Mouse (Mus musculus) embryonic facial prominence, embryonic 14.5 days (tissue): ENCODE data around the gene Ppcdc. TPM values are rescaled to one million over a fixed set of nuclear protein-coding genes. Genes with fewer than 3 reads are reported as not detected.

Experiments
- ATAC-seq: fragments of 200-750 bp; cut with Nextera tagmentation; 2 replicates; pipeline ENCODE4 v1.8.0; 2017; ENCODE audit warnings: low read depth, moderate number of reproducible peaks, moderate TSS enrichment
- DNase-seq: peaks from one replicate; pipeline ENCODE4 v3.0.0-alpha.2; 2015; ENCODE audit warnings: low spot score
- H3K27ac ChIP-seq: fragments of 300-500 bp; sonication (generic); replicated peaks from 2 replicates; pipeline ENCODE4 v1.5.1; 2014; ENCODE audit warnings: low read depth, mild to moderate bottlenecking, low read length, moderate library complexity
- H3K27me3 ChIP-seq: fragments of 300-500 bp; sonication (generic); replicated peaks from 2 replicates; pipeline ENCODE4 v1.6.1; 2014; ENCODE audit warnings: low read length; ENCODE audit not compliant: control insufficient read depth, insufficient read depth
- H3K36me3 ChIP-seq: fragments of 300-500 bp; sonication (generic); 2 replicates; pipeline ENCODE4 v1.6.1; 2014; ENCODE audit warnings: low read length, mixed read lengths; ENCODE audit not compliant: control insufficient read depth, insufficient read depth
- H3K4me1 ChIP-seq: fragments of 300-500 bp; sonication (generic); 2 replicates; pipeline ENCODE4 v1.6.1; 2014; ENCODE audit warnings: antibody characterized with exemption, low read length; ENCODE audit not compliant: control insufficient read depth, insufficient read depth
- H3K4me2 ChIP-seq: fragments of 300-500 bp; sonication (generic); 2 replicates; pipeline ENCODE4 v1.6.1; 2014; ENCODE audit warnings: low read depth, mild to moderate bottlenecking, low read length, moderate library complexity, mixed read lengths
- H3K4me3 ChIP-seq: fragments of 300-500 bp; sonication (generic); 2 replicates; pipeline ENCODE4 v1.5.1; 2014; ENCODE audit warnings: low read depth, mild to moderate bottlenecking, low read length
- H3K9ac ChIP-seq: fragments of 300-500 bp; sonication (generic); 2 replicates; pipeline ENCODE4 v1.6.1; 2014; ENCODE audit warnings: low read depth, mild to moderate bottlenecking, low read length, moderate library complexity, mixed read lengths
- H3K9me3 ChIP-seq: fragments of 300-500 bp; sonication (generic); 2 replicates; pipeline ENCODE4 v1.6.1; 2016; ENCODE audit warnings: low read length; ENCODE audit not compliant: control insufficient read depth
- WGBS: fragments of 180-500 bp; shearing (Covaris S2); extraction: QIAGEN DNeasy Blood & Tissue Kit; methylation state at CpG from one replicate; pipeline ENCODE4 v1.1.7; 2014; 5-methylcytosine and 5-hydroxymethylcytosine counted together
- polyA plus RNA-seq: library from polyadenylated mRNA; unstranded; fragments of >200 nt; fragmentation: Nextera tagmentation; extraction: Ambion mirVana; gene quantifications from 2 replicates; pipeline ENCODE4 v1.2.1, GENCODE M21; 2014

Gene Ppcdc
- polyA plus RNA-seq, 1 experiment from 2014 or later, result 20.2 TPM

DNA sequence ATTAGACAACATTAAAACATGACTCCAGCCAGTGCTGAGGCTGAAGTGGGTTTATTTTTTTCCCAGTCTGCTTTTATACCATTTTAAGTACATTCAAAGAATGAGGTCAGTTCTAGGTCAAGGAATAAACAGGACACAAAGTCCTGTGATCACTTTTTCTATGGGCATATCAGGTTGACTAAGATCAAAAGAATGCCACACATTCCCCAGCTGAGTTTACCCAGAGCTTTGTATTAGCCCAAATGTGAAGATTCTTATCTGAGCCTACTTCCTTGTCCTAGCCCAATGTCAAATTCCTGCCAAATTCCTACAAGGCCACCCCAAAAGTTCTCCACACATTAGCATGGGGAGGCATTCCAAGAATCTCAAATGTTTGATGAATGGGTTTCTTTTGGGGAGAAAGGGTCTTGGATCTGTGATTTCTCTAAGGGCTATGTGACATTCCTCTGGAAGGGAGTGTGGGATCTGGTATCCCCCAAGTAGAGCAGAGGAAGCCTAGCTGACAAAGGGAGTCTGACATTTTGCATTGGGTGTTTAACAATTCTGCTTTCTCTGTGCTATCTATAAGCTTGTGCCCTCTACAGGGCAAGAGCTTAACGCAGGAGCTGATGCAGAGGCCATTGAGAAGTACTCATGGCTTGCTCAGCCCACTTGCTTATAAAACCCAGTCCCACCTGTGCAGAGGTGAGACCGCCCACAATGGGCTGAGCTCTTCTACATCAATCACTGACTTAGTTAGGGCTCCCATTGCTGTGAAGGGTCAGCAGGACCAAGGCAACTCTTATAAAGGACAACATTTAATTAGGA, 85.3 kb downstream of the Ppcdc start:
- H3K4me3 ChIP-seq, result no peak overlapping the region
- no peak overlapping the region for H3K9ac ChIP-seq
- H3K27ac ChIP-seq, result no peak overlapping the region
- ATAC-seq, result no peak
- no peaks in the 10 kb centered on the region for H3K27me3 ChIP-seq
- DNase-seq, result no peak
- H3K4me1 ChIP-seq, result no peaks in the 10 kb centered on the region
- WGBS, result 63% methylated on average over 2 of the region's 2 CpGs
- H3K4me2 ChIP-seq, result no peak overlapping the region
- no peaks in the 10 kb centered on the region for H3K36me3 ChIP-seq
- H3K9me3 ChIP-seq, result no peaks in the 10 kb centered on the region

- no peak overlapping the region for H3K4me2 ChIP-seq
- DNase-seq, result no peak
Measured at GRCm38 (mm10) chr9:57351277-57351676, 88.6 kb downstream of the Ppcdc start.

DNA sequence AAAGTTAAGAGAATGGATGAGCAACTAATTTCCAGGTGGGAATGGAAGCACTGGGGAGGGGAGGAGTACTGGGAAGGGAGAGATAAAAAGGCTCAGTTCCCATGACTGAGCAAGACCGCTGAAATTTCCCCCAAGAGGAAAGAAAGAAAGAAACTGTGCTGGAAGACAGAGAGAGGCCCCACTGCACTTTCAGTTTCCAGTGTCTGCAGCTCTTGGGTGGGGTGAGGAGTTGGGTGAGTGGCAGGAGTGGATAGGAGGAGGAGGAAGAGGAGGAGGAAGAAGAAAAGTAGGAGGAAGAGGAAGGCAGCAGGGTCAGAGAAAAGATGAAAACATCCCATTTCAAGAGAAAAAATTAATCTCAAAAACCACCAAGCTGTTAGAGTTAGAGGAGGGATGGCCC, 94.0 kb downstream of the Ppcdc start:
- Histone ChIP-seq H3K36me3 (no peaks in the 10 kb centered on the region), H3K4me1 (no peaks in the 10 kb centered on the region), H3K9ac (no peak overlapping the region), H3K9me3 (no peaks in the 10 kb centered on the region), H3K27ac (no peak overlapping the region), H3K4me3 (no peak overlapping the region), H3K27me3 (no peaks in the 10 kb centered on the region), H3K4me2 (no peak overlapping the region)
- no peak for DNase-seq
- WGBS, result 68% methylated on average over 1 of the region's 1 CpGs
- no peak for ATAC-seq

More at GRCm38 (mm10) chr9:57351277-57351676, 88.6 kb downstream of the Ppcdc start:
- ATAC-seq, result no peak
- Histone ChIP-seq H3K4me3 (no peak overlapping the region), H3K27ac (no peak overlapping the region), H3K36me3 (no peaks in the 10 kb centered on the region), H3K9me3 (no peaks in the 10 kb centered on the region), H3K4me1 (no peaks in the 10 kb centered on the region), H3K27me3 (no peaks in the 10 kb centered on the region), H3K9ac (no peak overlapping the region)
- 45% methylated on average over 2 of the region's 2 CpGs for WGBS

GRCm38 (mm10) chr9:57343752-57344151, 96.2 kb downstream of the Ppcdc start:
- Histone ChIP-seq H3K9ac (no peak overlapping the region), H3K4me1 (no peaks in the 10 kb centered on the region), H3K9me3 (no peaks in the 10 kb centered on the region), H3K27me3 (no peaks in the 10 kb centered on the region), H3K4me3 (no peak overlapping the region), H3K4me2 (no peak overlapping the region), H3K27ac (no peak overlapping the region), H3K36me3 (no peaks in the 10 kb centered on the region)
- no peak for ATAC-seq
- DNase-seq, result no peak
- 75% methylated on average over 3 of the region's 3 CpGs for WGBS

DNA sequence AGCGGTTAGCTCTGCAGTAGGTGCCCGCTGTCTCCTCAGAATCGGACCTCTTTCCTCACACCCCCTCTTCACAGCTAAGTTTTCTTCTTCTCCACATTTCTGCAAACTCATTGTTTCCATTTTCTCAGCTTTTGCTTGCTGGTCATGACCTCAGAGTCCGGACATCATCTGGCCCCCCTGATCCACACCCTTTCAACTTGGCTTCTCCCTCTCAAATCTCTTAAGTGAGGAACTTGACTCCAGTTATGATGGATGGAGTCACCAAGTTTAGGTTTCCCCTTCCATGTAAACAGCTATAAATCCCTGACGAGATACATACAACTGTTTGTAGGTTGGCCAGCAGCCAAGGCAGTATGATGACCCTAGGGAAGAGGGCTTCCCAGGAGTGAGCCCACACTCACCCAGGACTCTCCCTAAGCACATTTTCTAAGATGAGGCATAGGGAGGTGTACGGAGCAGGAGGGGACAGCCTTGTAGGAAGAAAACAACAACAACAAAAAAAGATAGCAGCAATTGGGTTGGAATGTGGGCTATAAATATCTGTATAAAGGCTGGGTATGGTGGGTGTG, 96.9 kb downstream of the Ppcdc start:
- WGBS, result 81% methylated on average over 6 of the region's 6 CpGs
- no peak overlapping the region for H3K4me2 ChIP-seq

GRCm38 (mm10) chr9:57342186-57342585, 97.7 kb downstream of the Ppcdc start:
- H3K4me1 ChIP-seq, result no peaks in the 10 kb centered on the region
- DNase-seq, result no peak
- no peaks in the 10 kb centered on the region for H3K36me3 ChIP-seq
- H3K27me3 ChIP-seq, result no peaks in the 10 kb centered on the region
- no peaks in the 10 kb centered on the region for H3K9me3 ChIP-seq
- H3K9ac ChIP-seq, result no peak overlapping the region
- H3K4me2 ChIP-seq, result no peak overlapping the region
- no peak for ATAC-seq
- WGBS, result 82% methylated on average over 3 of the region's 3 CpGs
- no peak overlapping the region for H3K4me3 ChIP-seq
- no peak overlapping the region for H3K27ac ChIP-seq

More for the DNA sequence above, 96.9 kb downstream of the Ppcdc start:
- Histone ChIP-seq H3K9ac (no peak overlapping the region), H3K27me3 (no peaks in the 10 kb centered on the region), H3K27ac (no peak overlapping the region), H3K4me1 (no peaks in the 10 kb centered on the region), H3K9me3 (no peaks in the 10 kb centered on the region), H3K4me3 (no peak overlapping the region), H3K36me3 (no peaks in the 10 kb centered on the region)
- DNase-seq, result no peak
- ATAC-seq, result peak; percentile 44; the same call in 1 of the 2 replicates

DNA sequence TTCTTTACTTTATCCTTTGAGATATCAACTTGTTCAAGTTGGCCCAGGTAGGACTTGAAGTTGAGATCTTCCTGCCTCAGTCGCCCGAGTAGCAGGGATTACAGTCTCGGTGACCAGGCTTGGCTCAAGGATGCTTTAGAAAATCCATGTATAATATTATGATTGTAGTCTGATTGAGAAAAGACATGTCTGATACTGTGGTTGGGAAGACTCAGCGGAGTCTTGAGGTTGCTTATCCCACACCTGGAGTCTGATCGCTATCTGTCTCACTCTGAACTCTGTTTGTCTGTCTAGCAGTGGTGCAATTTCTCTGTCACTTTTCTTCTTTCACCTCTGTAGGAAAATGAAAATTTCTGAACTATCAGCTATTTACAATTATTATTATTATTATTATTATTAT, 99.6 kb downstream of the Ppcdc start:
- Histone ChIP-seq H3K4me1 (no peaks in the 10 kb centered on the region), H3K9ac (no peak overlapping the region), H3K27ac (no peak overlapping the region), H3K4me3 (no peak overlapping the region), H3K27me3 (no peaks in the 10 kb centered on the region), H3K9me3 (no peaks in the 10 kb centered on the region), H3K36me3 (no peaks in the 10 kb centered on the region), H3K4me2 (no peak overlapping the region)
- no peak for ATAC-seq
- 95% methylated on average over 5 of the region's 5 CpGs for WGBS
- DNase-seq, result no peak

DNA sequence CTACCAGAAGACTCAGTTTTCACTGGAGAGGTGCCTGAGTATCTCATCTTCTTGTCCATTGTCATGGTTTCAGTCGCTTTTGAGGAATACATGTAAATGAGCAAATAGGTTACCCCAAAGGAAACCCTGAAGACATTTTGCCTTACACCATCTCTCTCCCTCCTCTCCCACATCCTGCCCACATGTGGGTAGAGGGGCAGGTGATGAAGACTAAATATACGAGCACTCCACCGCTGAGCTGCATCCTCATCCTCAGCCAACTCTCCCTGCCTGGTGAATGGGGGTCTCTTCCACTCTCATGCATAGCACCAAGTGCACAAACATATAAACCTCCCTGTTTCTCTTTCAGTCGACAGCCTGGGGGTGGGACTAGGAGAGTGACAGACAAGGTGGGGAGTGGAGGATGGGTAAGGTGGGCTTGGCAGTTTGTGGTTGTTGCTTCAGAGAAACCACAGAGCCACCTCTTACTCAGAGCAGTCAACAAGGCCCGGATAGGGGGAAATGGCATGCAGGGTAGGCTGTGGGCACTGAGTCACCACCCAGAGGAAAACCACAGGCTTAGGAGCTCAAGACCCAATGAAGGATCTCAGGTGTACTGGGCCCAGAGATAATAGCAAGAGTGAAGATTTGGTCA, 100.2 kb downstream of the Ppcdc start:
- H3K36me3 ChIP-seq, result no peaks in the 10 kb centered on the region
- no peak for DNase-seq
- no peak overlapping the region for H3K4me2 ChIP-seq
- no peak overlapping the region for H3K27ac ChIP-seq
- no peaks in the 10 kb centered on the region for H3K9me3 ChIP-seq
- H3K4me1 ChIP-seq, result no peaks in the 10 kb centered on the region
- WGBS, result 78% methylated on average over 5 of the region's 5 CpGs
- no peak overlapping the region for H3K4me3 ChIP-seq
- no peak for ATAC-seq
- no peaks in the 10 kb centered on the region for H3K27me3 ChIP-seq
- no peak overlapping the region for H3K9ac ChIP-seq
